Comparison of ENCODE assay signal across 28 mouse cellular contexts in the genomic region with DNA sequence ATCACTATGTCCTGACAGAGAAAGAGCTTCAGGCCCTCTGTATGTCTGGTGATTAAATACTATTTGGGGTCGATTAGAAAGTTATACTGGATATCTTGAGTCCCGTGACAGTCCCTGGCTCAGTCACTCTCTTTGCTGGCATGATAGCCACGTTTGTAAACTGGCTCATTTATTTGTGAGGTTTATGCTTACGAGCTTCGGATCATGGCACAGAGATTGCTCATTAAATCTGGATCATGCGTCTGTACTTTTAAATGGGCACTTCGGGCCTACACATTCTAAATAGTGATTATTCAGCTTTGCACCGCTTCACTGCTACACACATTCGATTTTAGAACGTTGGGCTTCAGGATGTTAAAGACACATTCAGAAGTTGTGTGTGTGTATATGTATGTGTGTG.
DNase-seq lines count a peak whose midpoint lies in the region; ATAC-seq and TF ChIP-seq lines count a peak whose summit lies in the region.
"Had no signal": no experiment of that assay in that cellular context is flagged by ENCODE, and none has a peak within 500 bp of the region (broad histone marks: within the 10 kb centered on the region; RNA-seq: fewer than 3 reads in every experiment).

No protein-coding gene starts in this region.

- H3K36me3 ChIP-seq in forebrain, embryonic 15.5 days: no peaks in the 10 kb centered on the region
- H3K36me3 ChIP-seq in forebrain, embryonic 10.5 days (replicated peaks): no peaks in the 10 kb centered on the region
- no peaks in the 10 kb centered on the region for H3K36me3 ChIP-seq in hindbrain, embryonic 15.5 days
- H3K36me3 ChIP-seq in hindbrain, postnatal 0 days (ENCODE audit: insufficient read depth, low read length): no peaks in the 10 kb centered on the region
- H3K36me3 ChIP-seq in neural tube, embryonic 14.5 days (ENCODE audit: control insufficient read depth, insufficient read depth, low read length): no peaks in the 10 kb centered on the region
- H3K36me3 ChIP-seq: embryonic facial prominence, embryonic 13.5 days; embryonic facial prominence, embryonic 15.5 days; G1E had no signal

- H3K4me2 ChIP-seq in forebrain, embryonic 15.5 days (replicated peaks): no peak overlapping the region
- H3K4me2 ChIP-seq in hindbrain, embryonic 15.5 days: no peak overlapping the region
- no peak overlapping the region for H3K4me2 ChIP-seq in hindbrain, postnatal 0 days (ENCODE audit: low read depth, low read length)
- H3K4me2 ChIP-seq in neural tube, embryonic 14.5 days (ENCODE audit: low read depth, low read length): no peak overlapping the region
- H3K4me2 ChIP-seq: embryonic facial prominence, embryonic 13.5 days; embryonic facial prominence, embryonic 15.5 days; forebrain, embryonic 13.5 days had no signal

- WGBS in forebrain, embryonic 15.5 days: 58% methylated on average over 10 of the region's 10 CpGs
- 91% methylated on average over 10 of the region's 10 CpGs for WGBS in forebrain, embryonic 10.5 days
- WGBS in hindbrain, embryonic 15.5 days: 73% methylated on average over 10 of the region's 10 CpGs
- 76% methylated on average over 10 of the region's 10 CpGs for WGBS in hindbrain, postnatal 0 days
- 63% methylated on average over 10 of the region's 10 CpGs for WGBS in neural tube, embryonic 14.5 days

- TF ChIP-seq CTCF in hindbrain, postnatal 0 days (IDR thresholded peaks at IDR 0.05; ENCODE audit: low read depth): no peak

- H3K27me3 ChIP-seq in forebrain, embryonic 15.5 days: no peaks in the 10 kb centered on the region
- no peaks in the 10 kb centered on the region for H3K27me3 ChIP-seq in forebrain, embryonic 10.5 days (ENCODE audit: poor library complexity, severe bottlenecking)
- H3K27me3 ChIP-seq in hindbrain, embryonic 15.5 days: no peaks in the 10 kb centered on the region
- no peaks in the 10 kb centered on the region for H3K27me3 ChIP-seq in hindbrain, postnatal 0 days (ENCODE audit: insufficient read depth, low read length)
- H3K27me3 ChIP-seq in neural tube, embryonic 14.5 days (ENCODE audit: control insufficient read depth, insufficient read depth, low read length): no peaks in the 10 kb centered on the region
- H3K27me3 ChIP-seq: CH12.LX; embryonic facial prominence, embryonic 13.5 days; embryonic facial prominence, embryonic 15.5 days; forebrain, embryonic 13.5 days; Patski had no signal

- H3K9ac ChIP-seq in forebrain, embryonic 15.5 days (replicated peaks): no peak overlapping the region
- no peak overlapping the region for H3K9ac ChIP-seq in hindbrain, embryonic 15.5 days
- no peak overlapping the region for H3K9ac ChIP-seq in hindbrain, postnatal 0 days (replicated peaks; ENCODE audit: low read length)
- no peak overlapping the region for H3K9ac ChIP-seq in neural tube, embryonic 14.5 days (replicated peaks; ENCODE audit: low read depth, low read length)
- H3K9ac ChIP-seq: embryonic facial prominence, embryonic 13.5 days; embryonic facial prominence, embryonic 15.5 days; forebrain, embryonic 13.5 days; forebrain, postnatal 0 days had no signal

- H3K27ac ChIP-seq in forebrain, embryonic 15.5 days (replicated peaks): no peak overlapping the region
- H3K27ac ChIP-seq in forebrain, embryonic 10.5 days: no peak overlapping the region
- H3K27ac ChIP-seq in hindbrain, embryonic 15.5 days (replicated peaks): no peak overlapping the region
- H3K27ac ChIP-seq in hindbrain, postnatal 0 days: no peak overlapping the region
- H3K27ac ChIP-seq in neural tube, embryonic 14.5 days (ENCODE audit: low read depth, low read length): no peak overlapping the region
- H3K27ac ChIP-seq: embryonic facial prominence, embryonic 13.5 days; embryonic facial prominence, embryonic 15.5 days; forebrain, embryonic 13.5 days had no signal

- H3K9me3 ChIP-seq in forebrain, embryonic 15.5 days: no peaks in the 10 kb centered on the region
- H3K9me3 ChIP-seq in forebrain, embryonic 10.5 days: no peaks in the 10 kb centered on the region
- no peaks in the 10 kb centered on the region for H3K9me3 ChIP-seq in hindbrain, embryonic 15.5 days
- H3K9me3 ChIP-seq in hindbrain, postnatal 0 days (ENCODE audit: low read length): no peaks in the 10 kb centered on the region
- H3K9me3 ChIP-seq in neural tube, embryonic 14.5 days (ENCODE audit: control insufficient read depth, low read length): no peaks in the 10 kb centered on the region
- H3K9me3 ChIP-seq: embryonic facial prominence, embryonic 13.5 days; embryonic facial prominence, embryonic 15.5 days; forebrain, embryonic 13.5 days; G1E had no signal

- H3K4me3 ChIP-seq in forebrain, embryonic 15.5 days: no peak overlapping the region
- no peak overlapping the region for H3K4me3 ChIP-seq in forebrain, embryonic 10.5 days
- no peak overlapping the region for H3K4me3 ChIP-seq in hindbrain, embryonic 15.5 days
- no peak overlapping the region for H3K4me3 ChIP-seq in hindbrain, postnatal 0 days (ENCODE audit: low read length)
- no peak overlapping the region for H3K4me3 ChIP-seq in neural tube, embryonic 14.5 days (ENCODE audit: low read depth, low read length)
- H3K4me3 ChIP-seq: embryonic facial prominence, embryonic 13.5 days; embryonic facial prominence, embryonic 15.5 days; erythroblast, embryonic 14.5 days; forebrain, embryonic 13.5 days had no signal

- intact Hi-C loops in left cerebral cortex, postnatal 10 days (cut with DNase I): no loop called here

- peaks cover 27% of the 10 kb centered on the region for H3K4me1 ChIP-seq in forebrain, embryonic 15.5 days
- no peaks in the 10 kb centered on the region for H3K4me1 ChIP-seq in forebrain, embryonic 10.5 days
- peaks cover 8% of the 10 kb centered on the region for H3K4me1 ChIP-seq in hindbrain, embryonic 15.5 days (replicated peaks)
- peaks cover 6% of the 10 kb centered on the region; the same call in 1 of the 2 replicates for H3K4me1 ChIP-seq in hindbrain, postnatal 0 days (ENCODE audit: insufficient read depth, low read length)
- 0 out of 2 replicates have a peak, but pooled peaks cover 2% of the 10 kb centered on the region for H3K4me1 ChIP-seq in neural tube, embryonic 14.5 days (ENCODE audit: control insufficient read depth, insufficient read depth, low read length)
- H3K4me1 ChIP-seq: embryonic facial prominence, embryonic 13.5 days; embryonic facial prominence, embryonic 15.5 days had no signal

- 0 out of 2 replicates have a peak, but pooled peaks have one; percentile 21 for ATAC-seq in forebrain, embryonic 15.5 days (replicated peaks)
- ATAC-seq in hindbrain, embryonic 15.5 days (ENCODE audit: low FRiP score, low read depth): 0 out of 2 replicates have a peak, but pooled peaks have one; percentile 39
- no peak for ATAC-seq in hindbrain, postnatal 0 days
- ATAC-seq in neural tube, embryonic 14.5 days (ENCODE audit: low read depth): 0 out of 2 replicates have a peak, but pooled peaks have one; percentile 34
- ATAC-seq: activated CD4-positive, CD25-positive, alpha-beta regulatory T cell, adult 4 months; CD4-positive, CD25-positive, alpha-beta regulatory T cell, adult 4 months; forebrain, embryonic 13.5 days; forebrain, postnatal 0 days; Patski had no signal

- no peak for DNase-seq in forebrain, embryonic 10.5 days (ENCODE audit: extremely low spot score, low spot score)
- no peak for DNase-seq in hindbrain, postnatal 0 days (ENCODE audit: low spot score)
- DNase-seq in neural tube, embryonic 10.5 days (ENCODE audit: extremely low spot score, low spot score): no peak
- no peak for DNase-seq in left cerebral cortex, postnatal 10 days (ENCODE audit: extremely low spot score in 1 of 2, low spot score in 2 of 2)
- DNase-seq: adrenal gland, adult 8-10 months; adrenal gland, postnatal 14 days; adrenal gland, postnatal 36 days; B cell, adult 2 months; cerebellum, adult 11 months; cerebellum, adult 18-20 months; cerebellum, adult 8-10 months; cerebellum, adult 9-11 months; cerebellum, postnatal 14 days; cerebellum, postnatal 36 days; embryo, embryonic 11 days; forebrain, postnatal 0 days had no signal
